Mouse (Mus musculus) cortical plate, adult 2 months (tissue): ENCODE results near the gene Fam81b.

Source experiments
- CTCF ChIP-seq: fragments of 200-500 bp; IDR thresholded peaks from 2 replicates; pipeline ENCODE4 v1.5.1; 2011; ENCODE audit warnings: mild to moderate bottlenecking, control low read depth, low read length; ENCODE audit not compliant: insufficient read depth; ENCODE audit errors: extremely low read depth
- POLR2A ChIP-seq: fragments of 200-500 bp; IDR thresholded peaks from 2 replicates; pipeline ENCODE4 v1.6.1; 2011; ENCODE audit warnings: mild to moderate bottlenecking, low read length, control low read depth; ENCODE audit not compliant: insufficient read depth; ENCODE audit errors: extremely low read depth

GRCm38 (mm10) chr13:76311580-76311979 is 6.7 kb upstream of the Fam81b start:
- TF ChIP-seq CTCF (no peak), POLR2A (no peak)
